Mouse (Mus musculus) forebrain, embryonic 16.5 days (tissue): Measurements from ENCODE around the gene Spesp1. TPM values are rescaled to one million over a fixed set of nuclear protein-coding genes. Genes with fewer than 3 reads are reported as not detected.

Experiments
- ATAC-seq: fragments of 200-750 bp; cut with Nextera tagmentation; 2 replicates; pipeline ENCODE4 v1.8.0; 2017; ENCODE audit warnings: mild to moderate bottlenecking, moderate library complexity
- H3K27ac ChIP-seq: fragments of 300-500 bp; sonication (generic); 2 replicates; pipeline ENCODE4 v1.5.1; 2014; ENCODE audit warnings: low read length, control low read depth
- H3K27me3 ChIP-seq: fragments of 300-500 bp; sonication (generic); replicated peaks from 2 replicates; pipeline ENCODE4 v1.6.1; 2014; ENCODE audit warnings: low read length; ENCODE audit not compliant: control insufficient read depth, insufficient read depth
- H3K36me3 ChIP-seq: fragments of 300-500 bp; sonication (generic); 2 replicates; pipeline ENCODE4 v1.6.1; 2014; ENCODE audit not compliant: control insufficient read depth, insufficient read depth
- H3K4me1 ChIP-seq: fragments of 300-500 bp; sonication (generic); replicated peaks from 2 replicates; pipeline ENCODE4 v1.6.1; 2014; ENCODE audit warnings: low read length; ENCODE audit not compliant: control insufficient read depth, insufficient read depth
- H3K4me2 ChIP-seq: fragments of 300-500 bp; sonication (generic); 2 replicates; pipeline ENCODE4 v1.6.1; 2014; ENCODE audit warnings: mild to moderate bottlenecking, low read length, control low read depth
- H3K4me3 ChIP-seq: fragments of 300-500 bp; sonication (generic); replicated peaks from 2 replicates; pipeline ENCODE4 v1.5.1; 2014; ENCODE audit warnings: mild to moderate bottlenecking, low read length, control low read depth
- H3K9ac ChIP-seq: fragments of 300-500 bp; sonication (generic); replicated peaks from 2 replicates; pipeline ENCODE4 v1.6.1; 2014; ENCODE audit warnings: low read depth, low read length, control low read depth
- H3K9me3 ChIP-seq: fragments of 300-500 bp; sonication (generic); 2 replicates; pipeline ENCODE4 v1.6.1; 2016; ENCODE audit warnings: low read length; ENCODE audit not compliant: control insufficient read depth
- WGBS: fragments of 180-500 bp; shearing (Covaris S2); extraction: QIAGEN DNeasy Blood & Tissue Kit; methylation state at CpG from one replicate; pipeline ENCODE4 v1.1.7; 2014; 5-methylcytosine and 5-hydroxymethylcytosine counted together
- polyA plus RNA-seq: library from polyadenylated mRNA; unstranded; fragments of >200 nt; fragmentation: Nextera tagmentation; extraction: Ambion mirVana; gene quantifications from 2 replicates; pipeline ENCODE4 v1.2.1, GENCODE M21; 2015

Spesp1 gene
- polyA plus RNA-seq, 1 experiment from 2014 or later: not detected

DNA sequence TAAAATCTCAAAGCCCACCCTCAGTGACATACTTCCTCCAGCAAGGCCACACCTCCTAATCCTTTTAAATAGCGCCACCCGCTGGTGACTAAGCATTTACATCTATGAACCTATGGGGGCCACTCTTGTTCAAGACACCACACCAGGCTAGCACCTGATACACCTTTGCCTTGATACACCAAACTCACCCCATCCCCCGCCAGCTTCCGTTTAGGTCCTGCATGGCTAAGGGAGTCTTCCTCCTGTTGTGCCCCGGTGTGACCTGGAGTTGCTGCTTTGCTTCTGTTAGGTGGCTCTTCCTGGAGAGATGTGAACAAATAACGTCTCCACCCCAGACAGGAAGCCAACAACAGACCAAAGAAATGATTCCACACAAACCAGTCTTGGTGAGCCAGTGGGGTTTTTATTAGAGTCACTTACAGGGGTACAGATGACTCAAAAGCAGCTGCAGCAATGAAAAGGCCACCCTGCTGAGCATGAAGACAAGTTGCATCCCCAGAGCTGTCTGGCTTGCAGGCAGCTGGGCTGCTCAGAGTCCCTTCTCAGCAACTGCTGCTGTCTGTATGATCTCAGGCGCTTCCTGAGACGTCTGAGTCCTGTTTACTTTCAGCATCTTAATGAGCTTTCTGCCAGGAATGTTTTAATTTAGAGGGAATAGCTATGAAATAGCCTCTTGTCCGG, 26.0 kb downstream of the Spesp1 start:
- Histone ChIP-seq H3K9me3 (no peaks in the 10 kb centered on the region), H3K27ac (no peak overlapping the region), H3K27me3 (no peaks in the 10 kb centered on the region), H3K36me3 (no peaks in the 10 kb centered on the region), H3K4me1 (no peaks in the 10 kb centered on the region), H3K9ac (no peak overlapping the region), H3K4me2 (no peak overlapping the region), H3K4me3 (no peak overlapping the region)
- ATAC-seq: no peak
- 68% methylated on average over 9 of the region's 9 CpGs for WGBS

- no peaks in the 10 kb centered on the region for H3K36me3 ChIP-seq
- H3K9ac ChIP-seq: no peak overlapping the region
- no peak overlapping the region for H3K4me3 ChIP-seq
- no peaks in the 10 kb centered on the region for H3K9me3 ChIP-seq
- H3K27me3 ChIP-seq: no peaks in the 10 kb centered on the region
- ATAC-seq: no peak
- no peaks in the 10 kb centered on the region for H3K4me1 ChIP-seq
- WGBS: 25% methylated on average over 3 of the region's 3 CpGs
- no peak overlapping the region for H3K27ac ChIP-seq
- no peak overlapping the region for H3K4me2 ChIP-seq
Observed at GRCm38 (mm10) chr9:62253736-62254443, 28.1 kb downstream of the Spesp1 start.

DNA sequence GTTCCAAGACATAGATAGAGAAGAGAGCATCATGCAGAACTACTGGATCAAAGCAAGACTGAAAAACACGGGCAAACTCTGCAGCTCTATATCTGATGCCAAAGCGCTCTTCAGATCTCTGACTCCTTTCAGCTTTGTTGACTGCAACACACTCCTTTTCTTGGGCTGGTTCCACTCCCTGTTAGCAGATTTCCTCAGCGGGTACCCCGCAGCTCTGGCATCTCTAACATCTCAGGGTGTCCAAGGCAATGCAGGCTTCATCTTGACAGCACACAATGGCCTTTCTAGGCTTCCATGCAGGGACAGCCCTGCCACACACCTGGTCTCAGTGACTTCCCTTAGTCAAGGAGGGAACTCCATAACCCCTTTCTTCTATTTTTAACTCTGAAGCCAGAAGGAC, 31.7 kb downstream of the Spesp1 start:
- Histone ChIP-seq H3K4me2 (no peak overlapping the region), H3K4me3 (no peak overlapping the region), H3K9ac (no peak overlapping the region), H3K27me3 (no peaks in the 10 kb centered on the region), H3K9me3 (no peaks in the 10 kb centered on the region), H3K27ac (no peak overlapping the region), H3K4me1 (no peaks in the 10 kb centered on the region), H3K36me3 (no peaks in the 10 kb centered on the region)
- no peak for ATAC-seq
- 78% methylated on average over 4 of the region's 4 CpGs for WGBS

- no peak overlapping the region for H3K4me2 ChIP-seq
Observed at GRCm38 (mm10) chr9:62246380-62246942, 35.5 kb downstream of the Spesp1 start.

DNA sequence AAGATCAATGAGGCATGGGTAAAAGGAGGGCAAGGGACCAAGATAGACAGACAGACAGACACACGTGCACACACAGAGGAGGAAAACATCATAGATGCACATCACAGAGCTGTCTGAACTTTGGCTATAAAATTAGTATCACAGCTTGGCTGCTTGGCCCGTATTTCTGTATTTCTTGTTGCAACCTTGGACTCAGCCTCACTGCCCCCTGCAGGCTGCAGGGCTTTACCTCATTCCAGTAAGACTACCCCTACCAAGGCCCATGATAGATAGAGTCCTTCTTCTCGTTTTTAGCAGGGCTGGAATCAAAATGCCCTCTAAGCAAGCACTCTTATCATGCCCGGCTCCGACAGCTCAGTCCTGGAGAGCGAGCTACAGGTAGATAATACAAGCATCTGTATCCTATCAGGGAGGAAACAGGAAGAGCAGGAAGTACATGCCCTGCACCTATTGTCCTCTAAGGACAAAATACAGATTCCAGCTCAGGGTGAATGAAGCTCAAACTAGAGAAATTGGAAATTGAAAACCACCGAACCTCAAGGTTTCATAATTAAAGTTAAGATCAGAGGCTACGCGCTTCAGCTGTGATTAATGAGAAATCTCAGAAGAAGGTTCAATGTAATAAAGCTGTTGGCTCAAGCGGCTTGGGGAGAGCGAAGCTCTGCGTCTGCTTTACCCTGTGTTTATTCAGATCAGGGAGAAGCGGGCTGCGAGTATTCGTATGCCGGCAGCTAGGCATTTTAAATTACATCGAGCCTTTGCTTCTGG, 36.2 kb downstream of the Spesp1 start:
- ATAC-seq: no peak
- no peak overlapping the region for H3K27ac ChIP-seq
- H3K4me2 ChIP-seq: no peak overlapping the region

More at GRCm38 (mm10) chr9:62246380-62246942, 35.5 kb downstream of the Spesp1 start:
- Histone ChIP-seq H3K27me3 (no peaks in the 10 kb centered on the region), H3K9me3 (no peaks in the 10 kb centered on the region), H3K9ac (no peak overlapping the region), H3K4me3 (no peak overlapping the region), H3K36me3 (no peaks in the 10 kb centered on the region), H3K27ac (no peak overlapping the region), H3K4me1 (peaks cover 5% of the 10 kb centered on the region)
- no peak for ATAC-seq
- 78% methylated on average over 4 of the region's 4 CpGs for WGBS

DNA sequence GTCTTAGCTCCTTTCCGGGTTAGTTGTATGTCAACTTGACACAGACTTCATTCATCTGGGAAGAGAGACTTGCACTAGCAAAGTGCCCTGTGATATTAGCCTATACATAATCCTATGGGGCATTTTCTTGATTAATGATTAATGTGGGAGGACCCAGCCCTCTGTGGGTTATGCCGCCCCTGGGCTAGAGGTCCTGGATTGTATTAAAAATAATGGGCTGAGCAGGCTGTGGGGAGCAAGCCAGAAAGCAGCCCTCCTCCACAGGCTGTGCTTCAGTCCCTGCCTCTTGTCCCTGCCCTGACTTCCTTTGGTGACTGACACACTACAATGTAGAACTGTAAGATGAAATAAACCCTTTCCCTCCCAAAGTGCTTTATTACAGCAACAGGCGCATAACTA, 37.4 kb downstream of the Spesp1 start:
- H3K4me1 ChIP-seq: peaks cover 5% of the 10 kb centered on the region
- ATAC-seq: no peak
- H3K9ac ChIP-seq: no peak overlapping the region
- H3K4me3 ChIP-seq: no peak overlapping the region
- WGBS: 40% methylated on average over 3 of the region's 3 CpGs
- no peaks in the 10 kb centered on the region for H3K27me3 ChIP-seq
- H3K27ac ChIP-seq: no peak overlapping the region
- H3K9me3 ChIP-seq: no peaks in the 10 kb centered on the region
- no peak overlapping the region for H3K4me2 ChIP-seq
- no peaks in the 10 kb centered on the region for H3K36me3 ChIP-seq

More for the DNA sequence above, 36.2 kb downstream of the Spesp1 start:
- Histone ChIP-seq H3K27me3 (no peaks in the 10 kb centered on the region), H3K9me3 (no peaks in the 10 kb centered on the region), H3K4me3 (no peak overlapping the region), H3K4me1 (peaks cover 5% of the 10 kb centered on the region), H3K9ac (no peak overlapping the region), H3K36me3 (no peaks in the 10 kb centered on the region)
- 67% methylated on average over 17 of the region's 17 CpGs for WGBS

DNA sequence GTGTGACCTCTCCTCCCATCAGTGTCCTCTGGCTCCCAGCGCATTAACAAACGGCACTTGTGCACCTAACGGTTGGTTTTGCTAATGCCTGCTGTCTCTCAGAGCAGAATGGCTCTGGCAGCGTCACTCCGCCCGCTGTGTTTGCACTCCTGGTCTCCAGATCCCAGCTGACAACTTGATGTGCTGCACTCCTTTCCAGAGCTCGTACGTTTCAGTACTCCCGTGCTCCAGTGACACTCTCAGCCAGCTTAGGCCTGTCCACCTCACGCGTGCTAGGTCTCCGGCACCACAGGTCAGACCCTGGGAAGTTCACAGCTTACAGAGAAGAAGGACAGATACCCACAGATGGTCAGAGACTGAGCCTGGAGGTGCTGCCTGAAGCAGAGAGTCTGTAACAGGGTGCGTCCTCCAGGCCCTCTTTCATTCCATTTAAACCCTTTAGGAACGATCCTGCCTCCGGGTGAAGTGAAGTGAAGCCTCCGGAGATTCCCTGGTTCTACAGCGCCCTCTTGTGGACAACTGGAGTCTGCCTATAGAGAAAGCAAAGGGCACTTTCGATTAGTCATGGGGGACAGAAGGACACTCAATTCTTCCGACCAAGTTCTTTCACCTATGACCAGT, 37.9 kb downstream of the Spesp1 start:
- no peak overlapping the region for H3K4me3 ChIP-seq
- WGBS: 23% methylated on average over 19 of the region's 19 CpGs

GRCm38 (mm10) chr9:62240036-62240435, 42.0 kb downstream of the Spesp1 start:
- 65% methylated on average over 10 of the region's 10 CpGs for WGBS
- H3K4me3 ChIP-seq: no peak overlapping the region
- H3K27me3 ChIP-seq: no peaks in the 10 kb centered on the region
- no peak overlapping the region for H3K27ac ChIP-seq
- peaks cover 5% of the 10 kb centered on the region for H3K4me1 ChIP-seq
- H3K36me3 ChIP-seq: no peaks in the 10 kb centered on the region
- no peak for ATAC-seq
- no peak overlapping the region for H3K9ac ChIP-seq
- no peaks in the 10 kb centered on the region for H3K9me3 ChIP-seq
- H3K4me2 ChIP-seq: no peak overlapping the region

More for the DNA sequence above, 37.9 kb downstream of the Spesp1 start:
- Histone ChIP-seq H3K9ac (peak overlapping the region; percentile 45), H3K27me3 (no peaks in the 10 kb centered on the region), H3K4me2 (peak overlapping the region; percentile 41), H3K4me1 (peaks cover 5% of the 10 kb centered on the region), H3K27ac (no peak overlapping the region), H3K36me3 (no peaks in the 10 kb centered on the region), H3K9me3 (no peaks in the 10 kb centered on the region)
- ATAC-seq: peak; percentile 57
